Mouse (Mus musculus): ENCODE data around the gene Lcorl.
A peak's percentile ranks its signal among the peaks of the same experiment; 100 is the strongest.

DNA sequence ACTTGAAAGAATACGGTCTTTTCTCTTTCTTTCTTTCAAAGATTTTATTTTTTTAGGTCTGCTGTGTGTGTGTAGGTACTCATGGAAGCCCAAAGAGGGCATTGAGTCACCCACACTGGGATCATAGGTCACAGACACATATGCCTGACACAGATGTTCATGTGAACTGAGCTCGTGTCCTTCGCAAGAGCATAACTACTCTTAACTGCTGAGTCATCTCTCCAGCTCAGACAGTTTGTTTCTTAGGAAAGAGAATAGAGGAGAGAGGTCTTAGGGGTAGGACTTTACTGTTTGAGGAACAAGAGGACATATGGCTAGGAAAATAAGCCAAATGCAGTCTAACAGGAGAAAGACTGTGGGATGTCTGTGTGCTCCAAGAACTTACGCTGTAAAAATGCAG is 168.3 kb downstream of the Lcorl start:
- no peak for TF ChIP-seq HCFC1 (IDR thresholded peaks at IDR 0.05; ENCODE audit: low read depth, low read length)
- no peak for TF ChIP-seq GABPA (IDR thresholded peaks at IDR 0.05; ENCODE audit: insufficient replicate concordance, low read depth, low read length)
- no peak for TF ChIP-seq NRF1 (IDR thresholded peaks at IDR 0.05; ENCODE audit: low read depth, low read length)
- no peak for TF ChIP-seq POLR2AphosphoS2 (IDR thresholded peaks at IDR 0.05; ENCODE audit: low read depth, low read length)
- TF ChIP-seq SIN3A (IDR thresholded peaks at IDR 0.05; ENCODE audit: low read length), result no peak
- TF ChIP-seq RAD21 (IDR thresholded peaks at IDR 0.05; ENCODE audit: low read depth, low read length), result no peak
- no peak for TF ChIP-seq CTCF (conservative IDR thresholded peaks at IDR 0.05 in 1 of 2, IDR thresholded peaks at IDR 0.05 in 1 of 2; ENCODE audit: low read depth in 2 of 2, low read length in 2 of 2)
- no peak; the same call in 1 of the 2 replicates for TF ChIP-seq IRF4 (IDR thresholded peaks at IDR 0.05; ENCODE audit: low read depth, low read length)
- no peak for TF ChIP-seq MAX (IDR thresholded peaks at IDR 0.05; ENCODE audit: low read length)
- no peak for TF ChIP-seq POLR2A (IDR thresholded peaks at IDR 0.05; ENCODE audit: low read depth, low read length)
- TF ChIP-seq ELF1 (IDR thresholded peaks at IDR 0.05; ENCODE audit: low read depth, low read length), result no peak
- no peak for TF ChIP-seq E2F4 (IDR thresholded peaks at IDR 0.05; ENCODE audit: insufficient replicate concordance, low read depth, low read length)
- TF ChIP-seq EP300 (IDR thresholded peaks at IDR 0.05; ENCODE audit: low read length), result 0 out of 2 replicates have a peak, but pooled peaks have one; percentile 21
- TF ChIP-seq TCF12 (IDR thresholded peaks at IDR 0.05; ENCODE audit: low read depth, low read length), result no peak
